Mouse (Mus musculus) E14TG2a.4 (cell line): Measurements from ENCODE around the gene Hoxd8.

Experiments used
- H3K27me3 ChIP-seq: 2 replicates; pipeline ENCODE4 v1.6.1; 2014; ENCODE audit warnings: low read length, control low read depth; ENCODE audit not compliant: insufficient read depth
- H3K36me3 ChIP-seq: 2 replicates; pipeline ENCODE4 v1.6.1; 2014; ENCODE audit warnings: low read length, control low read depth; ENCODE audit not compliant: insufficient read depth
- H3K4me1 ChIP-seq: replicated peaks from 2 replicates; pipeline ENCODE4 v1.6.1; 2014; ENCODE audit warnings: low read depth, low read length, control low read depth
- H3K4me3 ChIP-seq: replicated peaks from 2 replicates; pipeline ENCODE4 v1.5.1; 2014; ENCODE audit warnings: mild to moderate bottlenecking, low read length
- H3K9me3 ChIP-seq: 2 replicates; pipeline ENCODE4 v1.6.1; 2014; ENCODE audit warnings: low read length, control low read depth
- CTCF ChIP-seq: conservative IDR thresholded peaks from 2 replicates; pipeline ENCODE4 v1.5.1; 2014; ENCODE audit warnings: low read length
- NANOG ChIP-seq: IDR thresholded peaks from 2 replicates; pipeline ENCODE4 v1.6.1; 2014; ENCODE audit warnings: borderline replicate concordance, low read length, mixed read lengths
- POU5F1 ChIP-seq: IDR thresholded peaks from 2 replicates; pipeline ENCODE4 v1.6.1; 2014; ENCODE audit warnings: low read length, borderline replicate concordance

Gene Hoxd8

GRCm38 (mm10) chr2:74731055-74731454 is 26.6 kb downstream of the Hoxd8 start:
- Histone ChIP-seq H3K9me3 (no peaks in the 10 kb centered on the region), H3K4me3 (no peak overlapping the region), H3K4me1 (peaks cover 40% of the 10 kb centered on the region), H3K27me3 (peaks cover 96% of the 10 kb centered on the region), H3K36me3 (no peaks in the 10 kb centered on the region)
- TF ChIP-seq NANOG (no peak), POU5F1 (no peak), CTCF (no peak)

GRCm38 (mm10) chr2:74731799-74732512 is 27.5 kb downstream of the Hoxd8 start:
- Histone ChIP-seq H3K4me1 (peaks cover 40% of the 10 kb centered on the region), H3K27me3 (peaks cover 96% of the 10 kb centered on the region), H3K4me3 (no peak overlapping the region), H3K9me3 (no peaks in the 10 kb centered on the region), H3K36me3 (no peaks in the 10 kb centered on the region)
- no peak for TF ChIP-seq POU5F1
- no peak for TF ChIP-seq NANOG
- no peak for TF ChIP-seq CTCF

- H3K4me1 ChIP-seq: peaks cover 40% of the 10 kb centered on the region
- H3K4me3 ChIP-seq: peak overlapping the region; percentile 37; the same call in 1 of the 2 replicates
- H3K9me3 ChIP-seq: no peaks in the 10 kb centered on the region
- no peaks in the 10 kb centered on the region for H3K36me3 ChIP-seq
- H3K27me3 ChIP-seq: peaks cover 96% of the 10 kb centered on the region
- TF ChIP-seq POU5F1 (no peak), CTCF (no peak), NANOG (no peak)
Measured at GRCm38 (mm10) chr2:74732513-74733316, 28.3 kb downstream of the Hoxd8 start.

GRCm38 (mm10) chr2:74733317-74733661 is 28.9 kb downstream of the Hoxd8 start:
- H3K36me3 ChIP-seq: no peaks in the 10 kb centered on the region
- 0 out of 2 replicates have a peak overlapping the region, but pooled peaks have one; percentile 37 for H3K4me3 ChIP-seq
- no peaks in the 10 kb centered on the region for H3K9me3 ChIP-seq
- H3K4me1 ChIP-seq: peaks cover 35% of the 10 kb centered on the region
- no peak for TF ChIP-seq POU5F1
- TF ChIP-seq CTCF: no peak
- TF ChIP-seq NANOG: no peak
- H3K27me3 ChIP-seq: peaks cover 96% of the 10 kb centered on the region

GRCm38 (mm10) chr2:74733765-74734164 is 29.4 kb downstream of the Hoxd8 start:
- no peak for TF ChIP-seq POU5F1
- no peak for TF ChIP-seq CTCF
- TF ChIP-seq NANOG: no peak
- H3K4me1 ChIP-seq: peaks cover 35% of the 10 kb centered on the region
- no peaks in the 10 kb centered on the region for H3K36me3 ChIP-seq
- H3K4me3 ChIP-seq: no peak overlapping the region
- no peaks in the 10 kb centered on the region for H3K9me3 ChIP-seq
- peaks cover 97% of the 10 kb centered on the region for H3K27me3 ChIP-seq

GRCm38 (mm10) chr2:74734451-74734850 is 30.0 kb downstream of the Hoxd8 start:
- H3K4me3 ChIP-seq: no peak overlapping the region
- no peaks in the 10 kb centered on the region for H3K36me3 ChIP-seq
- peaks cover 40% of the 10 kb centered on the region for H3K4me1 ChIP-seq
- TF ChIP-seq CTCF (no peak), NANOG (no peak), POU5F1 (no peak)
- H3K9me3 ChIP-seq: peaks cover 3% of the 10 kb centered on the region; the same call in 1 of the 2 replicates
- peaks cover 97% of the 10 kb centered on the region for H3K27me3 ChIP-seq

GRCm38 (mm10) chr2:74734996-74735811 is 30.8 kb downstream of the Hoxd8 start:
- Histone ChIP-seq H3K4me3 (no peak overlapping the region; the same call in 1 of the 2 replicates), H3K36me3 (no peaks in the 10 kb centered on the region), H3K9me3 (peaks cover 3% of the 10 kb centered on the region; the same call in 1 of the 2 replicates), H3K4me1 (peaks cover 43% of the 10 kb centered on the region), H3K27me3 (peaks cover 99% of the 10 kb centered on the region)
- TF ChIP-seq CTCF (no peak), NANOG (no peak), POU5F1 (no peak)
